ENCODE assay signal across 27 mouse cellular contexts in genomic region chr16:30500223-30500622, GRCm38 (mm10). TPM values are rescaled to one million over a fixed set of nuclear protein-coding genes. Genes with fewer than 3 reads are reported as not detected.
DNase-seq lines count a peak whose midpoint lies in the region; ATAC-seq and TF ChIP-seq lines count a peak whose summit lies in the region.
"Had no signal": no experiment of that assay in that cellular context is flagged by ENCODE, and none has a peak within 500 bp of the region (broad histone marks: within the 10 kb centered on the region; RNA-seq: fewer than 3 reads in every experiment).

No protein-coding gene starts in this region.

- H3K9me3 ChIP-seq in hindbrain, embryonic 14.5 days (ENCODE audit: control insufficient read depth, low read length): no peaks in the 10 kb centered on the region
- no peaks in the 10 kb centered on the region for H3K9me3 ChIP-seq in liver, postnatal 0 days (ENCODE audit: low read length)
- H3K9me3 ChIP-seq: heart, embryonic 12.5 days; heart, embryonic 15.5 days; hindbrain, embryonic 10.5 days; hindbrain, embryonic 13.5 days had no signal

- no peak for TF ChIP-seq CTCF in embryonic fibroblast, embryonic 13.5 days (IDR thresholded peaks at IDR 0.05; ENCODE audit: borderline replicate concordance, insufficient read depth, low read length)
- no peak for TF ChIP-seq CTCF in liver, postnatal 0 days (IDR thresholded peaks at IDR 0.05; ENCODE audit: low read depth)

- TF ChIP-seq EP300 in liver, postnatal 0 days (IDR thresholded peaks at IDR 0.05; ENCODE audit: low read depth): no peak

- DNase-seq in 416B (ENCODE audit: low read depth) (peak; percentile 55), NIH3T3 (ENCODE audit: low read depth) (peak; percentile 78)
- DNase-seq in hindbrain, embryonic 14.5 days (ENCODE audit: low spot score): no peak
- DNase-seq in kidney, adult 18-20 months: no peak
- no peak for DNase-seq in liver, postnatal 0 days
- DNase-seq: adrenal gland, postnatal 10 days; B cell, adult 2 months; cerebellum, adult 18-20 months; cerebellum, adult 9-10 months; cerebellum, postnatal 14 days; forebrain, postnatal 0 days; gastrocnemius, postnatal 10 days; gastrocnemius, postnatal 36 days; heart, postnatal 10 days; heart, postnatal 36 days; kidney, adult 2 months had no signal

- no peaks in the 10 kb centered on the region for H3K27me3 ChIP-seq in myocyte (ENCODE audit: control insufficient read depth, insufficient read depth, insufficient read length)
- H3K27me3 ChIP-seq in hindbrain, embryonic 14.5 days (ENCODE audit: control insufficient read depth, insufficient read depth, low read length): no peaks in the 10 kb centered on the region
- no peaks in the 10 kb centered on the region for H3K27me3 ChIP-seq in liver, postnatal 0 days (ENCODE audit: insufficient read depth, low read length)
- H3K27me3 ChIP-seq: heart, embryonic 12.5 days had no signal

- no peak for TF ChIP-seq POLR2A in embryonic fibroblast, embryonic 13.5 days (IDR thresholded peaks at IDR 0.05; ENCODE audit: low read depth, low read length)
- TF ChIP-seq POLR2A in myocyte (IDR thresholded peaks at IDR 0.05; ENCODE audit: insufficient read length, low read depth): no peak

- H3K27ac ChIP-seq in embryonic fibroblast, embryonic 13.5 days (ENCODE audit: insufficient read depth, low read length): peak overlapping the region; percentile 49; the same call in 1 of the 2 replicates
- H3K27ac ChIP-seq in hindbrain, embryonic 14.5 days: no peak overlapping the region
- no peak overlapping the region for H3K27ac ChIP-seq in liver, postnatal 0 days (ENCODE audit: low read depth)
- H3K27ac ChIP-seq: hindbrain, embryonic 13.5 days; hindbrain, postnatal 0 days had no signal

- peaks cover 9% of the 10 kb centered on the region for H3K4me1 ChIP-seq in embryonic fibroblast, embryonic 13.5 days (ENCODE audit: control insufficient read depth, insufficient read depth, low read length)
- peaks cover 8% of the 10 kb centered on the region; the same call in 1 of the 2 replicates for H3K4me1 ChIP-seq in hindbrain, embryonic 14.5 days (replicated peaks; ENCODE audit: control insufficient read depth, insufficient read depth, low read length)
- H3K4me1 ChIP-seq in liver, postnatal 0 days (ENCODE audit: insufficient read depth): peaks cover 22% of the 10 kb centered on the region

- H3K4me2 ChIP-seq in myocyte (ENCODE audit: low read depth): peak overlapping the region; percentile 78
- H3K4me2 ChIP-seq in hindbrain, embryonic 14.5 days (replicated peaks): no peak overlapping the region
- no peak overlapping the region for H3K4me2 ChIP-seq in liver, postnatal 0 days (ENCODE audit: low read depth, low read length)

- H3K79me2 ChIP-seq in myocyte (ENCODE audit: control insufficient read depth, insufficient read depth): no peaks in the 10 kb centered on the region

- H3K36me3 ChIP-seq in myocyte (ENCODE audit: control insufficient read depth, insufficient read depth): no peaks in the 10 kb centered on the region
- H3K36me3 ChIP-seq in hindbrain, embryonic 14.5 days (replicated peaks; ENCODE audit: control insufficient read depth, insufficient read depth): no peaks in the 10 kb centered on the region
- no peaks in the 10 kb centered on the region for H3K36me3 ChIP-seq in liver, postnatal 0 days (replicated peaks; ENCODE audit: insufficient read depth, low read length)
- H3K36me3 ChIP-seq: heart, embryonic 12.5 days; heart, embryonic 15.5 days; hindbrain, embryonic 10.5 days; hindbrain, embryonic 13.5 days had no signal

- H3K9ac ChIP-seq in hindbrain, embryonic 14.5 days: no peak overlapping the region
- no peak overlapping the region for H3K9ac ChIP-seq in liver, postnatal 0 days (replicated peaks)
- H3K9ac ChIP-seq: forebrain, postnatal 0 days; heart, embryonic 12.5 days; heart, embryonic 15.5 days had no signal

- no peak overlapping the region for H3K4me3 ChIP-seq in embryonic fibroblast, embryonic 13.5 days (ENCODE audit: insufficient read depth, low read length)
- no peak overlapping the region for H3K4me3 ChIP-seq in myocyte
- H3K4me3 ChIP-seq in hindbrain, embryonic 14.5 days (replicated peaks; ENCODE audit: low read length): no peak overlapping the region
- no peak overlapping the region for H3K4me3 ChIP-seq in liver, postnatal 0 days (ENCODE audit: low read depth, low read length)
- H3K4me3 ChIP-seq: heart, embryonic 12.5 days; heart, embryonic 15.5 days; hindbrain, embryonic 10.5 days; hindbrain, embryonic 13.5 days had no signal

- WGBS in hindbrain, embryonic 14.5 days: 83% methylated on average over 7 of the region's 7 CpGs
- WGBS in liver, postnatal 0 days (ENCODE audit: insufficient replicate concordance): 85% methylated on average over 7 of the region's 7 CpGs

- no peak overlapping the region for H3ac ChIP-seq in myocyte (ENCODE audit: control insufficient read depth, insufficient read length)

- ATAC-seq in hindbrain, embryonic 14.5 days (ENCODE audit: low FRiP score): no peak
- no peak for ATAC-seq in liver, postnatal 0 days
- ATAC-seq: CD4-positive, CD25-positive, alpha-beta regulatory T cell, adult 4 months; forebrain, embryonic 14.5 days; forebrain, postnatal 0 days; hindbrain, postnatal 0 days; inflammation-experienced regulatory T-cells, adult 6 months; intestine, embryonic 16.5 days had no signal

TF ChIP-seq in myocyte, 11 proteins besides CTCF, POLR2A, EP300 and RAD21:
- TF ChIP-seq MAX (IDR thresholded peaks at IDR 0.05; ENCODE audit: low read depth) (no peak), MYOD1 (IDR thresholded peaks at IDR 0.05; ENCODE audit: control insufficient read depth in 1 of 3, insufficient read length in 2 of 3, low read depth in 2 of 3) (no peak), REST (IDR thresholded peaks at IDR 0.05; ENCODE audit: insufficient read depth, insufficient read length) (no peak)

RNA-seq across cellular contexts. Expression of gene Tmem44, which starts 50.4 kb away (rescaled TPM):
- polyA plus RNA-seq in embryonic fibroblast, embryonic 13.5 days (2011; ENCODE audit: insufficient read length, low read depth, missing spikeins): 6.9 and 8.0 TPM in 2 replicates
- 1.1 TPM for polyA plus RNA-seq in myocyte (2012; fragmentation: generic; extraction: Trizol)
- 63.9 and 76.4 TPM in 2 replicates for polyA plus RNA-seq in hindbrain, embryonic 14.5 days (2014; fragmentation: Nextera tagmentation; extraction: Ambion mirVana)
- polyA plus RNA-seq in liver, postnatal 0 days (2015; fragmentation: Nextera tagmentation; extraction: Ambion mirVana): 0.73 and 0.89 TPM in 2 replicates

Comparison
In these comparisons a context has a peak if more than half of its experiments do, and no peak if none do; other contexts are left out.
1. DNase-seq: peak in 416B (single experiment) and NIH3T3 (single experiment); none in hindbrain, embryonic 14.5 days (single experiment), kidney, adult 18-20 months (single experiment) and liver, postnatal 0 days (single experiment).